ENCODE assay signal across 27 mouse cellular contexts in genomic region chr10:18878111-18878510, GRCm38 (mm10). TPM values are rescaled to one million over a fixed set of nuclear protein-coding genes. Genes with fewer than 3 reads are reported as not detected.
A peak's percentile ranks its signal among the peaks of the same experiment; 100 is the strongest.
DNase-seq lines count a peak whose midpoint lies in the region; ATAC-seq lines count a peak whose summit lies in the region.
"Had no signal": no experiment of that assay in that cellular context is flagged by ENCODE, and none has a peak within 500 bp of the region (broad histone marks: within the 10 kb centered on the region; RNA-seq: fewer than 3 reads in every experiment).

No protein-coding gene starts in this region.

- H3K4me3 ChIP-seq in embryonic facial prominence, embryonic 14.5 days (ENCODE audit: low read depth, low read length), result no peak overlapping the region
- no peak overlapping the region for H3K4me3 ChIP-seq in embryonic facial prominence, embryonic 10.5 days
- H3K4me3 ChIP-seq in embryonic facial prominence, embryonic 15.5 days (replicated peaks), result no peak overlapping the region
- H3K4me3 ChIP-seq in stomach, embryonic 15.5 days (replicated peaks), result no peak overlapping the region
- H3K4me3 ChIP-seq: embryonic facial prominence, embryonic 13.5 days; forebrain, embryonic 10.5 days; forebrain, embryonic 13.5 days; heart, embryonic 12.5 days; heart, embryonic 15.5 days; hindbrain, embryonic 10.5 days; hindbrain, embryonic 13.5 days; intestine, embryonic 15.5 days had no signal

- H3K27ac ChIP-seq in embryonic facial prominence, embryonic 14.5 days (replicated peaks; ENCODE audit: low read depth, low read length), result no peak overlapping the region
- H3K27ac ChIP-seq in embryonic facial prominence, embryonic 10.5 days (replicated peaks), result no peak overlapping the region
- H3K27ac ChIP-seq in embryonic facial prominence, embryonic 15.5 days (replicated peaks), result peak overlapping the region; percentile 65
- H3K27ac ChIP-seq in stomach, embryonic 15.5 days, result 0 out of 2 replicates have a peak overlapping the region, but pooled peaks have one; percentile 18
- H3K27ac ChIP-seq: embryonic facial prominence, embryonic 13.5 days; forebrain, embryonic 10.5 days; forebrain, embryonic 13.5 days; heart, embryonic 15.5 days; hindbrain, embryonic 10.5 days; hindbrain, embryonic 13.5 days; intestine, embryonic 15.5 days had no signal

- H3K4me1 ChIP-seq in embryonic facial prominence, embryonic 14.5 days (ENCODE audit: control insufficient read depth, insufficient read depth, low read length), result no peaks in the 10 kb centered on the region
- H3K4me1 ChIP-seq in embryonic facial prominence, embryonic 10.5 days, result peaks cover 8% of the 10 kb centered on the region
- H3K4me1 ChIP-seq in embryonic facial prominence, embryonic 15.5 days, result 0 out of 2 replicates have a peak, but pooled peaks cover 10% of the 10 kb centered on the region
- H3K4me1 ChIP-seq in stomach, embryonic 15.5 days, result no peaks in the 10 kb centered on the region
- H3K4me1 ChIP-seq: forebrain, embryonic 13.5 days; hindbrain, embryonic 13.5 days; intestine, embryonic 15.5 days had no signal

- ATAC-seq in embryonic facial prominence, embryonic 14.5 days (ENCODE audit: low read depth), result no peak
- ATAC-seq in embryonic facial prominence, embryonic 15.5 days (ENCODE audit: insufficient number of reproducible peaks, low FRiP score, low TSS enrichment, low read depth), result no peak
- ATAC-seq in stomach, embryonic 15.5 days (ENCODE audit: insufficient read depth, low FRiP score, low read depth), result no peak
- no peak for ATAC-seq in erythroid progenitor cell, adult 5-6 weeks (replicated peaks; ENCODE audit: low FRiP score, poor library complexity, severe bottlenecking)
- ATAC-seq: forebrain, embryonic 13.5 days; forebrain, embryonic 16.5 days; hindbrain, embryonic 16.5 days; intestine, embryonic 15.5 days; Patski had no signal

- 82% methylated on average over 6 of the region's 6 CpGs for WGBS in embryonic facial prominence, embryonic 14.5 days
- WGBS in embryonic facial prominence, embryonic 10.5 days, result 90% methylated on average over 6 of the region's 6 CpGs
- 76% methylated on average over 6 of the region's 6 CpGs for WGBS in embryonic facial prominence, embryonic 15.5 days
- 73% methylated on average over 6 of the region's 6 CpGs for WGBS in stomach, embryonic 15.5 days

- no peak overlapping the region for H3K9ac ChIP-seq in embryonic facial prominence, embryonic 14.5 days (ENCODE audit: low read depth, low read length)
- H3K9ac ChIP-seq in embryonic facial prominence, embryonic 15.5 days, result no peak overlapping the region
- H3K9ac ChIP-seq in stomach, embryonic 15.5 days, result no peak overlapping the region
- H3K9ac ChIP-seq: embryonic facial prominence, embryonic 13.5 days; forebrain, embryonic 13.5 days; heart, embryonic 12.5 days; heart, embryonic 15.5 days; hindbrain, embryonic 13.5 days; intestine, embryonic 15.5 days had no signal

- no peaks in the 10 kb centered on the region for H3K9me3 ChIP-seq in embryonic facial prominence, embryonic 14.5 days (ENCODE audit: control insufficient read depth, low read length)
- no peaks in the 10 kb centered on the region for H3K9me3 ChIP-seq in embryonic facial prominence, embryonic 10.5 days
- H3K9me3 ChIP-seq in embryonic facial prominence, embryonic 15.5 days (replicated peaks), result no peaks in the 10 kb centered on the region
- no peaks in the 10 kb centered on the region for H3K9me3 ChIP-seq in stomach, embryonic 15.5 days
- H3K9me3 ChIP-seq: embryonic facial prominence, embryonic 13.5 days; forebrain, embryonic 10.5 days; forebrain, embryonic 13.5 days; heart, embryonic 12.5 days; heart, embryonic 15.5 days; hindbrain, embryonic 10.5 days; hindbrain, embryonic 13.5 days; intestine, embryonic 15.5 days had no signal

- peak; percentile 38 for DNase-seq in embryonic facial prominence, embryonic 14.5 days (ENCODE audit: low spot score)
- no peak for DNase-seq in embryonic facial prominence, embryonic 10.5 days (ENCODE audit: low spot score)
- no peak for DNase-seq in c-Kit-positive CD71-positive TER-119-positive erythroid progenitor cells, embryonic 14.5 days (ENCODE audit: low spot score)
- DNase-seq: adrenal gland, postnatal 10 days; adrenal gland, postnatal 36 days; cerebellum, adult 11 months; cerebellum, adult 2 months; cerebellum, adult 9-11 months; cerebellum, postnatal 25 days; gastrocnemius, postnatal 10 days; gastrocnemius, postnatal 36 days; heart, postnatal 10 days; heart, postnatal 36 days had no signal

- no peak overlapping the region for H3K4me2 ChIP-seq in embryonic facial prominence, embryonic 14.5 days (ENCODE audit: low read depth, low read length)
- H3K4me2 ChIP-seq in embryonic facial prominence, embryonic 15.5 days (replicated peaks), result no peak overlapping the region
- no peak overlapping the region for H3K4me2 ChIP-seq in stomach, embryonic 15.5 days
- H3K4me2 ChIP-seq: embryonic facial prominence, embryonic 13.5 days; forebrain, embryonic 13.5 days; heart, embryonic 12.5 days; heart, embryonic 15.5 days; hindbrain, embryonic 13.5 days; intestine, embryonic 15.5 days had no signal

- H3K36me3 ChIP-seq in embryonic facial prominence, embryonic 14.5 days (ENCODE audit: control insufficient read depth, insufficient read depth, low read length), result no peaks in the 10 kb centered on the region
- H3K36me3 ChIP-seq in embryonic facial prominence, embryonic 10.5 days (replicated peaks), result no peaks in the 10 kb centered on the region
- no peaks in the 10 kb centered on the region for H3K36me3 ChIP-seq in embryonic facial prominence, embryonic 15.5 days
- H3K36me3 ChIP-seq in stomach, embryonic 15.5 days, result no peaks in the 10 kb centered on the region
- H3K36me3 ChIP-seq: embryonic facial prominence, embryonic 13.5 days; forebrain, embryonic 10.5 days; heart, embryonic 12.5 days; heart, embryonic 15.5 days; hindbrain, embryonic 10.5 days; hindbrain, embryonic 13.5 days; intestine, embryonic 15.5 days had no signal

- H3K27me3 ChIP-seq in embryonic facial prominence, embryonic 14.5 days (replicated peaks; ENCODE audit: control insufficient read depth, insufficient read depth, low read length), result no peaks in the 10 kb centered on the region
- H3K27me3 ChIP-seq in embryonic facial prominence, embryonic 10.5 days (replicated peaks; ENCODE audit: low read depth, poor library complexity, severe bottlenecking), result no peaks in the 10 kb centered on the region
- H3K27me3 ChIP-seq in embryonic facial prominence, embryonic 15.5 days, result no peaks in the 10 kb centered on the region
- H3K27me3 ChIP-seq in stomach, embryonic 15.5 days (replicated peaks), result no peaks in the 10 kb centered on the region
- H3K27me3 ChIP-seq: embryonic facial prominence, embryonic 13.5 days; forebrain, embryonic 13.5 days; heart, embryonic 12.5 days; heart, embryonic 15.5 days; hindbrain, embryonic 13.5 days; intestine, embryonic 15.5 days; Patski had no signal

RNA-seq across cellular contexts. Expression of gene Perp, which starts 33.3 kb away (rescaled TPM):
- polyA plus RNA-seq in embryonic facial prominence, embryonic 14.5 days (2014; fragmentation: Nextera tagmentation; extraction: Ambion mirVana), result 237 and 260 TPM in 2 replicates
- 33.4 and 34.9 TPM in 2 replicates for polyA plus RNA-seq in embryonic facial prominence, embryonic 10.5 days (2016; fragmentation: Nextera tagmentation; extraction: Ambion mirVana)
- 556 and 591 TPM in 2 replicates for polyA plus RNA-seq in embryonic facial prominence, embryonic 15.5 days (2015; fragmentation: Nextera tagmentation; extraction: Ambion mirVana)
- 184 and 297 TPM in 2 replicates for polyA plus RNA-seq in stomach, embryonic 15.5 days (2015; fragmentation: Nextera tagmentation; extraction: Ambion mirVana)
- total RNA-seq in erythroid progenitor cell, adult 5-6 weeks (2015; ENCODE audit: low replicate concordance), result not detected in 2 replicates
- not detected in 2 replicates for total RNA-seq in erythroid progenitor cell, adult 5-6 weeks (2017; ENCODE audit: low replicate concordance)

Comparison
In these comparisons a context has a peak if more than half of its experiments do, and no peak if none do; other contexts are left out.
1. H3K27ac ChIP-seq: peak in embryonic facial prominence, embryonic 15.5 days (single experiment) and stomach, embryonic 15.5 days (single experiment); none in embryonic facial prominence, embryonic 14.5 days (single experiment) and embryonic facial prominence, embryonic 10.5 days (single experiment).